Mouse (Mus musculus): ENCODE measurements around the gene Adk.
"Not testable (repeated sequence)": the region's sequence is repeated elsewhere in the genome, so short reads cannot be mapped to it uniquely, and the experiment has no call there.

The Adk gene

GRCm38 (mm10) chr14:21064321-21064720, 11.9 kb downstream of the Adk start:
- DNase-seq (ENCODE audit: low spot score in 2 of 2), result no peak

DNA sequence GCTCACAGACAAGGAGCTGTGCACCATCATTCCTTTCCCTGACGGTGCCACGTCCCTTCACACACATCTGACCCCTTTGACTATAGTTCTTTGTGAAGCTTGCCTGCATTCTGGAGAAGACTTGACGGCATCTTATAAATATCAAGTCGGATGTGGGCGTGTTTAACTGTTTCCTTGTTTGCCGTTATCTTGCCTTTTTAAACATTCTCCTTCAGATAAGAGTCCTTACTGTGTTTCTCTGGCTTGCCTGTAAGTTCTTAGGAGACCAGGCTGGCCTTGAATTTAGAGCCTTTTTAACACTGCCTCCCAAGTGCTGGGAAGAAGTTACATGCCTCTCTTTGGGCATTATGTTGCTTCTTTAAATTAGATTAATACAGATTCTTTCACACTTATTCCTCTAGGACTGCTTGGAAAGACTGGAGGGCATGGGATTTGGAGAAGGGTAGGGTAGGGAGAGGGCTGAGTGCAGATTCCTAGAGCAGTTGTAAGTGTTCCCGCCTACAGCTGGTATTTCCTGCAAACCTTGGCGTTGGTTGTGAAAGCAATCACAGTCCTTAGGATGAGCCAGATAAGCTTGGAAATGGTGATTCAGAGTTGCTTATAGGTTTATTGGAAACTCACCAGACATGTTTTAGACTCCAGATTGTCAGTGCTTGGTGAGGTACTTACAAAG, 13.3 kb downstream of the Adk start:
- DNase-seq (ENCODE audit: low spot score in 2 of 2), result no peak

GRCm38 (mm10) chr14:21069594-21069993, 17.2 kb downstream of the Adk start:
- no peak for DNase-seq (ENCODE audit: low spot score in 2 of 2)

DNA sequence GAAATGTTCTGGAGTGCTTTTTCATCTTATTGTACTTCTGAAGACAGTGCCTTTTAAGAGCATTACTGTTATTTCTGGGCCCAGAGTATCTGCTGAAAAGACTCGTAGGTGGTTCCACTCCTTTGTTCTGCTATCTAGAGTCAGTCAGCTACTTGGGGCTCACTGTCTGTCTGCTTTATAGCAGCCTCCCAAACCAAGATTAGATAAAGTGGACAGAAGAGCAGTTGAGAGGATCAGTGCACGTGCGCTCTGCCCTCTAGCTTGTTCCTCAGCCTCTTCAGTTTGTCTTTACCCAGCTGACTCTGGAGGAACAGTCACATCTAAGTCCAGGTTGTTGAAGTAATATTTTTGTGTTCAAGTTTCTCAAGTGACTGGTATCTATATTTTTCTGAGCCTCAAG, 21.6 kb downstream of the Adk start:
- no peak for DNase-seq (ENCODE audit: low spot score in 2 of 2)

- DNase-seq (ENCODE audit: low spot score in 2 of 2), result no peak
These were observed 22.3 kb downstream of the Adk start for GRCm38 (mm10) chr14:21074398-21075320.

DNA sequence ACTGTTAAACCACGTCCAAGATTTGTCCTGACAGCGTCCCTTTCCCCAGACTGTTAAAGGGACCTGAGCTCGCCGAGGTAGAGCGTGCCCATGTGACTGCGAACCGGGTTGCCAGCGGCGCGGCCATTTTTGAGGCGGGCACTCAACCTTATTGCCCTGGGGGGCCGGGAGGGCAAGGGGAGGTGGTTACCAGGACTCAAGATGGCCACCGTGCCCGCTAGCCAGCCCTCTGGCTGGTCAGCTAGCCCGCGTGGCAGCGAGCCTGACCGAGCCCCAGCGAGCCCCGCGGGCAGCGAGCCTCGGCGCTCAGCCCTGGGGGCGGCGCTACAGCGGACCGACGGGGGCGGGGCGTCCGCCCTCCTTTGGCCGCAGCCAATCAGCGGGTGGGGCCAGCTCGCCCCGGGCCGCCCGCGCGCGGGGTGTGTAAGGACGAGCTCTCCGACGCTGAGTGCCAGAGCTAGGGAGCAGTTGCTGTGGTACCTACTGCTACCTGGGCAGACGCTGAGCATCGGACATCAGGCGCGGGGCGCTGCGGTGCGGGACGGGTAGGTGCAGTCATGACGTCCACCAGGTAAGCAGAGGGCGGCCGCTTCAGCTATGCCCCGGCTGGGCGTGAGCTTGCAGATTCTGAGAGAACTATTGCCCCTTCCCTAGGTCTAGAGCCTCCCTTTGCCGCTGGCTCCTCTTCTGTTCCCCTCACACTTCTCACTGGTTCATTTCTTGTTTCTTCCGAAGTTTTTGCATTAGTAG, 23.6 kb downstream of the Adk start:
- DNase-seq (ENCODE audit: low spot score in 2 of 2), result peak; percentile 75 to 77

DNA sequence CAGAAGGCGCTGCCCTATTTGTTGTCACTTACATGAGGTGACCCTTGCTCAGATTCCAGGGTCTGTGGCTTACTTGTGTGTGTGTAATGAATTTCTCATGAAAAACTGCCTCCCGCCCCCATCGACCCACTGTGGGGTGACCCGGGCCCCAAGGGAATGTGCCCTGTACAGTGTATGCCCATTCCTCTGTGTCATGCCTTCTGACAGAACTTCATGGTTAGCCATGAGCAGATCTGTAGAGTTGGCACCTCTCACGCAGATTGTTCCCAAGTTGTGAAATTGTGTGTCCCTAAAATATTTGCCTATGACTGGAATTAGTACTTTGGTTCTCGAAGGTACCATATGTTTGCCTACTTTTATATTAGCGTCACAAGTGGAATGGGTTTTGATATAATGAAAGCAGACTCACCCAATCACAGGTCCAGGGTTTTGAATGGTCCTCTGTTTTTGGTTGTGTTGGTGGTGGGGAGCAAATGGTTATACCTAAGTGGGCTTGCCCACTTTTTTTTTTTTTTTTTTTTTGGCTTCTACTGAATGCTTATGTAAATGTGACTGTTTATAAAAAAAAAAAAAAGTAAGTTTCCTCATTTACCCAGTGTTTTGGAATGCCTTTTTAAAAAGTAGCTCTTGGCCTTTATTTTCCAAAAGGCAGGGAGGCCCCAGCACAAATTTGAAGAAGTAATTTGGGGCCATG, 24.3 kb downstream of the Adk start:
- DNase-seq (ENCODE audit: low spot score in 2 of 2), result no peak

- no peak for DNase-seq (ENCODE audit: low spot score in 2 of 2)
These were observed 25.6 kb downstream of the Adk start for GRCm38 (mm10) chr14:21077939-21078338.

DNA sequence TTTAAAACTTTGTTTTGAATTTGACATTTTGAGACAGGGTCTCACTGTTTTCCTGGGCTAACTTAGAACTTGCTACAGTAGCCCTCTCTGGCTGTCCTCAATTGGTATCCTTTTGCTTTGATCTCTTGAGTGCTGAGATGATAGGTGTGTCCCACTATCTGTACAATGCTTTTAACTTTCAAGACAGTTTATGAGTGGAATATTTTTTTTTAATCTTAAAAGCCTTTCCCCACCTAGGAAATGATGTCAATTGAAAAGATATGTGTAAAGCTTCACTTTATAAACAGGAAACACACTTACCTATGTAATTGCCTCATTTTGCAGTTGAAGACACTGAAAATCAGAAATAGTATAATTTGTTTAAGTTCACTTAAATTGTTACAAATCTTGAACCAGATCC, 26.1 kb downstream of the Adk start:
- DNase-seq (ENCODE audit: low spot score in 2 of 2), result no peak

DNA sequence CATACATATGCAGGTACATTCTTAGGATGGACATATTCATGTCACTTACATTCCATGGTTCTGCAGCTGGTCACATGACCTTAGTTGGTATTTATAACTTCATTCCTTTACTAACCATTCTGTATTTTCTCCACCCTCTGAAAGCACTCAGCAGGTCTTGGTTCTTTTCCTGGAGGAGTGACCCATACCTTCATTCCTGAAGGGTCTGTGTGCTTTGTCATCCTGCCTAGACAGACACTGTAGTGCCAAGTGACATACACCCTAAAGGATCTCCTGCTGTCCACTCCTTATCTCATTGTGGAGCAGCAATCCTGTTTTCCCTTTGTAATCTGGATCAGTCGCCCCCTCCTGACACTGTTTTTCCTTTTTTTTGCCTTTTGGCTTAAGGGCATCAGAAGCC, 30.4 kb downstream of the Adk start:
- no peak for DNase-seq (ENCODE audit: low spot score in 2 of 2)

- DNase-seq (ENCODE audit: low spot score in 2 of 2), result no peak
These were observed 33.3 kb downstream of the Adk start for GRCm38 (mm10) chr14:21085666-21086065.

DNA sequence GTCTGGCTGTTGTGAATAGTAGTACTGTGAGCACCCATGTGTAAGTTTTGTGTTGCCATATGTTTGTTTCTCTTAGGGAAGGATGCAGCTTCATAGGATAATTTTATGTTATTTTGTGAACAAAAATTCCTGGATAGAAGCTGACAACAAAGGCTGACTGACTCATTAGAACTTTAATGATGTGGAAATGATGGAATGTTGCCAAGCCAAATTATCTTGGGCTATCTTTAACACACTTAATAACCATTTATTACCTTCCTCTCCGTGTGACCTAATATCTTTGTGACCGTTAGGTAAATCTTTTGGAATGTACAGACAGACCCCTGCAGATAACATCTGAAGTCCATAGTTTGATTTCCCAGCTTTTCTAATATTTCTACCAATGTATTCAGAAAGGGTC, 33.7 kb downstream of the Adk start:
- DNase-seq (ENCODE audit: low spot score in 2 of 2), result no peak

- no peak for DNase-seq (ENCODE audit: low spot score in 2 of 2)
These were observed 34.5 kb downstream of the Adk start for GRCm38 (mm10) chr14:21086827-21087351.

DNA sequence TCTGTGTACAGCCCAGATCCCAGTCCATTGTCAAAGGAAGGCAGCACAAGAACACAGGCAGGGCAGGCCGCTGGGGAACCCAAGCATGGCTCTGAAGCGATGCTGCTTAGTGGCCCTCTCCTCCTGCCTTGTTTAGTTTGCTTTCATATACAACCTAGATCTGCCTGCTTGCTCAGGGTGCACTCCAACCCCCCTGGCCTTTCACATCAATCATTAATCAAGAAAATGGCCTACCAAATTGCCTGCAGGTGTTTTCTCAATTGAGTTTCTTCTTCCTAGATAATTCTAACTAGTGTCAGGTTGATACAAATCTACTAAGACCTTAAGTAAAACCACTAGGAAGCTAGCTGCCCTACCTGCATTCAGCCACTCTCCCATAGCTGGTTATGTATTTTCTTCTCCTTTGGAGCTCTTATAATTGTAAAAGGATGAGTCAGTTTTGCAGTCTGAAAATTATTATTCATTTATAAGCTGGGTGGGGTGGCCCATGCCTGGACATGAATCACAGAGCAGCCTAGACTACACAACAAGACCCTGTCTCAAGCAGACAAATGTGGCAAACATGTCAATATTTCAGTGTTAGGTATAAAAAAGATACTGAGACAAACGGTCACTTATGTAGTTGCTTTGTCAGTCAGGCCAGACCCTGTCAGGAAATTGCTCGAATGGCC, 35.2 kb downstream of the Adk start:
- no peak for DNase-seq (ENCODE audit: low spot score in 2 of 2)

GRCm38 (mm10) chr14:21088731-21089130, 36.4 kb downstream of the Adk start:
- no peak for DNase-seq (ENCODE audit: low spot score in 2 of 2)

DNA sequence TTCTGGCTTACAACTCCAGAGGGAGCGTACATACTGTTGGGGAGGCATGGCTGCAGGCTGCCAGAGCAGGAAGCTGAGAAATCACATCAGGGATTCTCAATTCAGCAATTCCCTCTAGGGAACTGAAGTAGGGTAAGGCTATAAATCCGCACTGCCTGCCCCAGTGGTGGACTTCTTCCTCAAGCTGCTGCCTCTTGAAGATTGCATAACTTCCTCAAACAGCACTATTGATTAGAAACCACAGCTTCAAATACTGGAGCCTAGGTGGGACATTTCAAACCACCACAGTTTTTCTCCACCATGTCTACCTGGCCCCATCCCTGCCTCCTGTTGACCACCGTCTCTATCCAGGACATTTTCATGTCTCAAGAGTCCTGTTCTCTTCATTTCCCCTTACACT, 38.0 kb downstream of the Adk start:
- DNase-seq (ENCODE audit: low spot score in 2 of 2), result no peak

DNA sequence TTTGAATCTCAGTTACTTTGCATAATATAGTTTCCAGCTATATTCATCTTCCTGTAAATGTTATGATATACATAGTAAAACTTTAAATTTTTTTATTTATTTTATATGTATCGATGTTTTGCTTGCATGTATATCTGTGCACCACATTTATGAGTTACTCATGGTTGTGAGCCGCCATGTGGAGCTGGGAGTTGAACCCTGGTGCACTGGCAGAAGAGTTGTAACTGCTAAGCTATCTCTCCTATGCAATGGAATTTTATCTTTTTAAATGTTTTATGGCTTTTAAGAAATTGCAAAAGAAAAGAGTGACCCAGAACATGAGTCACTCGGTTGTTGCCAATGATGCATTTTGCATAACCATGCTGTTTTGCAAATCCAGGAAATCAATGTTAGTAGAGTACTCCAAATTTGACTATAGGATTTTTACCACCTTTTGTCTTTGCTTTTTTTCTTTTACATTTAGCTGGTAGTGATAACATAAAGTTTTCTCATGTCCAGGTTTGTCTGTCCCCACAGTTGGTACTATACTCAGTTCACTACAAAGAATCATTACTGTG, 38.6 kb downstream of the Adk start:
- no peak for DNase-seq (ENCODE audit: low spot score in 2 of 2)

DNA sequence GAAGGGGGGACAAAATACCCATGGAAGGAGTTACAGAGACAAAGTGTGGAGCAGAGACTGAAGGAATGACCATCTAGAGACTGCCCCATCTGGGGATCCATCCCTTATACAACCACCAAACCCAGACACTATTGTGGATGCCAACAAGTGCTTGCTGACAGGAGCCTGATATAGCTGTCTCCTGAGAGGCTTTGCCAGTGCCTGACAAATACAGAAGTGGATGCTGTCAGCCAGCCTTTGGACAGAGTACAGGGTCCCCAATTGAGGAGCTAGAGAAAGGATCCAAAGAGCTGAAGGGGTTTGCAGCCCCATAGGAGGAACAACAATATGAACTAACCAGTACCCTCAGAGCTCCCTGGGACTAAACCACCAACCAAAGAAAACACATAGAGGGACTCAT, 41.8 kb downstream of the Adk start:
- not testable (repeated sequence) for DNase-seq (ENCODE audit: low spot score in 2 of 2)

- no peak for DNase-seq (ENCODE audit: low spot score in 2 of 2)
These were observed 43.9 kb downstream of the Adk start for GRCm38 (mm10) chr14:21096279-21096678.

DNA sequence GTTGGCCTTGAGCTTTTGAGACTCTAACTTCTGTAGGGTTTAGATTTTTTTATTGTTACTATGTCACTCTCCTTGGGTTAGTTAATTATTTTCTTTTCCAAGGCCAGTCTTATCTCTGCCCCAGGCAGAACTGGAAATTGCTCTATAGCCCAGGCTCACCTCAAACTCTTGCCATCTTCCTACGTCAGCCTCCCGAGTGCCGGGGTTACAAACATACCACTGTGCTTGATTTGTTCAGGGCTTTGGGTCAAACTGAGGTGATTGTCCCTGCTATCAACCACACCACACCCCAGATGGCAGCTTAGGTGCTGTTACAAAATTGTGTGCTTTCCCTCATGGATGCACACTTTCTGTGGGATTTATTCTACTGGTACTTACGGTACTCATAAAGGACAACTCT, 44.3 kb downstream of the Adk start:
- no peak for DNase-seq (ENCODE audit: low spot score in 2 of 2)

- peak; percentile 47 to 54 for DNase-seq (ENCODE audit: low spot score in 2 of 2)
These were observed 47.0 kb downstream of the Adk start for GRCm38 (mm10) chr14:21099371-21099770.
